Mouse (Mus musculus): ENCODE results near the gene Sox5. TPM values are rescaled to one million over a fixed set of nuclear protein-coding genes. Genes with fewer than 3 reads are reported as not detected.

Sox5 gene
- polyA plus RNA-seq, 1 experiment from 2014 or later: 23.4 TPM

GRCm38 (mm10) chr6:144451631-144452030 is 330.1 kb downstream of the Sox5 start:
- DNase-seq (ENCODE audit: low spot score): no peak
- ATAC-seq (replicated peaks; ENCODE audit: insufficient number of reproducible peaks, low FRiP score, low TSS enrichment, low read depth): no peak
- Histone ChIP-seq H3K27ac (replicated peaks; ENCODE audit: low read depth, low read length) (no peak overlapping the region), H3K4me2 (ENCODE audit: low read depth, low read length) (no peak overlapping the region), H3K36me3 (replicated peaks; ENCODE audit: control insufficient read depth, insufficient read depth, low read depth, low read length) (no peaks in the 10 kb centered on the region), H3K9ac (replicated peaks; ENCODE audit: low read length) (no peak overlapping the region), H3K27me3 (ENCODE audit: control insufficient read depth, insufficient read depth, low read length) (no peaks in the 10 kb centered on the region), H3K4me3 (ENCODE audit: low read depth, low read length) (no peak overlapping the region), H3K9me3 (replicated peaks; ENCODE audit: control insufficient read depth, low read length) (no peaks in the 10 kb centered on the region), H3K4me1 (ENCODE audit: control insufficient read depth, insufficient read depth, low read length) (no peaks in the 10 kb centered on the region; the same call in 1 of the 2 replicates)
- 97% methylated on average over 4 of the region's 4 CpGs for WGBS

DNA sequence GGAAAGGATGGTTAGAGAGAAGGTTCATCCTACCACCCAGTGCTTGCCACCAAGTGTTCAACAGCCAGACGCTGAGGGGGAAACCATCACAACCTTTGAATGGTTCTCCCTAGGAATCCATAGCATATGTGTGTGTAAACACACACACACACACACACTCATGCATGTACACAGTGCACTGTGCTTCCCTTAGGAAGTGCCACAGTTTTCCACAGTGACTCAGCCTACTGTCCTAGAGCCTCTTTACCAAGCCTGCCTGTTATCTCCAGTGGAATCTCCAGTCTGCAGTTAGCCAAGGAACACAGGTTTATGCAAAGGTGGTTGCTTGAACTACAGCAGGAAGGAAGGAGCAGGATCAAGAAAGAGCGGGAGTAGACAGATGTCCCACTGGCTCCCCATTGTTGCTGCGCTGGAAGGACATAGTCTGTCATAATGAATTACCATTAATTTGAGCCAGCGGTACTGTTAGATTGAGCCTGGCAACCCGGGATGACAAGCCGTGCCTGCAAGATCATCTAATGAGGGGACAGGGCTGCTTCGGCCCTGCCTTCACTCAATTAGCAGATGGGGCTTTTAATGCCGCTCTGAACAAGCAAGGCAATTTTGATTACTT is 335.9 kb downstream of the Sox5 start:
- Histone ChIP-seq H3K4me1 (ENCODE audit: control insufficient read depth, insufficient read depth, low read length) (no peaks in the 10 kb centered on the region), H3K27ac (replicated peaks; ENCODE audit: low read depth, low read length) (no peak overlapping the region), H3K4me3 (ENCODE audit: low read depth, low read length) (no peak overlapping the region), H3K9ac (replicated peaks; ENCODE audit: low read length) (no peak overlapping the region), H3K27me3 (ENCODE audit: control insufficient read depth, insufficient read depth, low read length) (no peaks in the 10 kb centered on the region), H3K36me3 (replicated peaks; ENCODE audit: control insufficient read depth, insufficient read depth, low read depth, low read length) (no peaks in the 10 kb centered on the region), H3K9me3 (replicated peaks; ENCODE audit: control insufficient read depth, low read length) (no peaks in the 10 kb centered on the region), H3K4me2 (ENCODE audit: low read depth, low read length) (no peak overlapping the region)
- no peak for ATAC-seq (replicated peaks; ENCODE audit: insufficient number of reproducible peaks, low FRiP score, low TSS enrichment, low read depth)
- DNase-seq (ENCODE audit: low spot score): no peak
- WGBS: 68% methylated on average over 8 of the region's 8 CpGs

DNA sequence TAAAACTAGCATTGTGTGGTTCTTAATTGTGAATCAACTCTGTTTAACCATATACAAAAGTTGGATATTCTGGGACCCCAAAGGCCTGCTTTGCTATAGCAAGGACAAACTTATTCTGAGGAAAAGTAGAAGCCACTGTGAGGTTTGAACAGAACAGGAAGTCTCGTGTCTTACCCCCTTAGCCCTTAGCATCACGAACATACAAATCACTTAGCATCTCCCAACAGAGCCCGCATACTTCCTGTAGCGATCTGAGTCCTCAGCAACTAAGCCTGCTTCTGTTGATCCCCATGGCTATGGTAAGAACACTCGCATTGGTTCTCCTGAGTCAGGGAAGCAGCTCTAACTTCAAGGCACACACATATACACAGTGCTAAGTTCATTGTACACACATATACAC is 337.4 kb downstream of the Sox5 start:
- Histone ChIP-seq H3K9ac (replicated peaks; ENCODE audit: low read length) (no peak overlapping the region), H3K36me3 (replicated peaks; ENCODE audit: control insufficient read depth, insufficient read depth, low read depth, low read length) (no peaks in the 10 kb centered on the region), H3K4me3 (ENCODE audit: low read depth, low read length) (no peak overlapping the region), H3K9me3 (replicated peaks; ENCODE audit: control insufficient read depth, low read length) (no peaks in the 10 kb centered on the region), H3K27me3 (ENCODE audit: control insufficient read depth, insufficient read depth, low read length) (no peaks in the 10 kb centered on the region), H3K4me1 (ENCODE audit: control insufficient read depth, insufficient read depth, low read length) (no peaks in the 10 kb centered on the region), H3K27ac (replicated peaks; ENCODE audit: low read depth, low read length) (no peak overlapping the region), H3K4me2 (ENCODE audit: low read depth, low read length) (no peak overlapping the region)
- DNase-seq (ENCODE audit: low spot score) (no peak), ATAC-seq (replicated peaks; ENCODE audit: insufficient number of reproducible peaks, low FRiP score, low TSS enrichment, low read depth) (no peak)
- WGBS: 86% methylated on average over 5 of the region's 5 CpGs

DNA sequence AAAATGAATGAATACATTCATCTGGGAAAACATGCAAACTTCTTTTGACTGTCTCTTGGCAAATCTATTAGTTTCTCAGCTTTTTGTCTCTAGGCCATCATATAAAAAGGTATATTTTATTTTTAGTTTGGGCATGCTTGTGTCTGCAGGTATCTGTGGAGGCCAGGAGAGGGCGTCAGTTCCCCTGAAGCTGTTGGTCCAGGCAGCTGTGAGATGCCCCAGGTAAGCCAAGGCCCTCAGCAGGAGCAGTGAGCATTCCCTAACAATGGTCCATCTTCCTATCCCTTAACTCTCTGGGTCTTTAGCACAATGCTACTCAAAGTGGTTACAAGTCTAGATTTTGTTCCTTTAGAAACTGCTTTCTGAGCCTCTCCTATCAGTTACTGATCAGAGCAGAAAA is 338.1 kb downstream of the Sox5 start:
- ATAC-seq (replicated peaks; ENCODE audit: insufficient number of reproducible peaks, low FRiP score, low TSS enrichment, low read depth) (no peak), DNase-seq (ENCODE audit: low spot score) (no peak)
- Histone ChIP-seq H3K27ac (replicated peaks; ENCODE audit: low read depth, low read length) (no peak overlapping the region), H3K36me3 (replicated peaks; ENCODE audit: control insufficient read depth, insufficient read depth, low read depth, low read length) (no peaks in the 10 kb centered on the region), H3K4me2 (ENCODE audit: low read depth, low read length) (no peak overlapping the region), H3K4me3 (ENCODE audit: low read depth, low read length) (no peak overlapping the region), H3K9ac (replicated peaks; ENCODE audit: low read length) (no peak overlapping the region), H3K27me3 (ENCODE audit: control insufficient read depth, insufficient read depth, low read length) (no peaks in the 10 kb centered on the region), H3K4me1 (ENCODE audit: control insufficient read depth, insufficient read depth, low read length) (no peaks in the 10 kb centered on the region), H3K9me3 (replicated peaks; ENCODE audit: control insufficient read depth, low read length) (no peaks in the 10 kb centered on the region)
- WGBS: 52% methylated on average over 1 of the region's 1 CpGs

GRCm38 (mm10) chr6:144429276-144429675 is 352.5 kb downstream of the Sox5 start:
- 73% methylated on average over 5 of the region's 5 CpGs for WGBS
- DNase-seq (ENCODE audit: low spot score) (no peak), ATAC-seq (replicated peaks; ENCODE audit: insufficient number of reproducible peaks, low FRiP score, low TSS enrichment, low read depth) (no peak)
- no peaks in the 10 kb centered on the region for H3K4me1 ChIP-seq (ENCODE audit: control insufficient read depth, insufficient read depth, low read length)
- H3K4me2 ChIP-seq (ENCODE audit: low read depth, low read length): no peak overlapping the region
- H3K27me3 ChIP-seq (ENCODE audit: control insufficient read depth, insufficient read depth, low read length): no peaks in the 10 kb centered on the region
- H3K4me3 ChIP-seq (ENCODE audit: low read depth, low read length): no peak overlapping the region
- no peaks in the 10 kb centered on the region for H3K36me3 ChIP-seq (replicated peaks; ENCODE audit: control insufficient read depth, insufficient read depth, low read depth, low read length)
- no peak overlapping the region for H3K27ac ChIP-seq (replicated peaks; ENCODE audit: low read depth, low read length)
- no peak overlapping the region for H3K9ac ChIP-seq (replicated peaks; ENCODE audit: low read length)
- no peaks in the 10 kb centered on the region for H3K9me3 ChIP-seq (replicated peaks; ENCODE audit: control insufficient read depth, low read length)

DNA sequence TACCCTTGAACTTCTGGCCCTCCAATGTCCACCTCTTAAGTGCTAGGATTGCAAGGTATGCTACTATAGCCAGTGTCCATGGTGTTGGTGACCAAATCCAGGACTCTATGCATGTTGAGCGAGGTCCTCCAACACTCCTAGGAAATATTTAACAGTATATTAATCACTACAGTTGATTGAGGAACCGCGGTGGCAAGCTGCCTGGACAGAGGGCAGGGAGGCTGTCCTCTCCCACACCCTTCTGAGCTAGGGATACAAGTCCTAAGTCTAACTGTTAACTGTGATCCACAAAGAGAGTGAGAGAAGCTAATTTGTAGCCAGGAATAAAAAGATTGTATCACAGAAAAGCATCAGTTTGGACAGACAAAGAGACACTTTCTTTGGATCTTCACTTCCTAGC is 373.7 kb downstream of the Sox5 start:
- H3K4me1 ChIP-seq (ENCODE audit: control insufficient read depth, insufficient read depth, low read length): no peaks in the 10 kb centered on the region
- 91% methylated on average over 3 of the region's 3 CpGs for WGBS
- no peak overlapping the region for H3K9ac ChIP-seq (replicated peaks; ENCODE audit: low read length)
- no peaks in the 10 kb centered on the region for H3K27me3 ChIP-seq (ENCODE audit: control insufficient read depth, insufficient read depth, low read length)
- H3K4me3 ChIP-seq (ENCODE audit: low read depth, low read length): no peak overlapping the region
- H3K4me2 ChIP-seq (ENCODE audit: low read depth, low read length): no peak overlapping the region
- H3K9me3 ChIP-seq (replicated peaks; ENCODE audit: control insufficient read depth, low read length): no peaks in the 10 kb centered on the region
- no peak overlapping the region for H3K27ac ChIP-seq (replicated peaks; ENCODE audit: low read depth, low read length)
- no peaks in the 10 kb centered on the region for H3K36me3 ChIP-seq (replicated peaks; ENCODE audit: control insufficient read depth, insufficient read depth, low read depth, low read length)
- ATAC-seq (replicated peaks; ENCODE audit: insufficient number of reproducible peaks, low FRiP score, low TSS enrichment, low read depth): no peak
- DNase-seq (ENCODE audit: low spot score): no peak

DNA sequence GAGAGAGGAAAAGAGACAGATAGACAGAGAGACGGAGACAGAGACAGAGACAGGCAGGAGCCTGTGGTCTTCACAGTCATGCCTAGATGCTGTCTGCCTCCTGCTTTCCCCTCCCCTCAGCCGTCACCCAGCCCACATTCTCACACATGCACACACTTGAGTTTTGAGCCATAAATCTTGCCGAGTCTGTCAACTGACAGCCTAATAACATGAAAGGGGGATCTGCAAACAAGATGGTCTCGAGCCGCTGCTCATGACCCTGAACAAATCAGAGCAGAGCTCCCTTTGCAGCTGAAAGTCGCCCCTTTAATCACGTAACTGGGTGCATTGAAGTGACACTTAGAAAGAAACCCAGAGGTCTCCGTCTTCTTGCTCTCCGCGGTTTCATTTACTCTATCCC is 383.7 kb downstream of the Sox5 start:
- no peak for ATAC-seq (replicated peaks; ENCODE audit: insufficient number of reproducible peaks, low FRiP score, low TSS enrichment, low read depth)
- Histone ChIP-seq H3K27me3 (ENCODE audit: control insufficient read depth, insufficient read depth, low read length) (no peaks in the 10 kb centered on the region), H3K9me3 (replicated peaks; ENCODE audit: control insufficient read depth, low read length) (no peaks in the 10 kb centered on the region), H3K4me3 (ENCODE audit: low read depth, low read length) (no peak overlapping the region), H3K4me1 (ENCODE audit: control insufficient read depth, insufficient read depth, low read length) (no peaks in the 10 kb centered on the region), H3K9ac (replicated peaks; ENCODE audit: low read length) (no peak overlapping the region), H3K36me3 (replicated peaks; ENCODE audit: control insufficient read depth, insufficient read depth, low read depth, low read length) (no peaks in the 10 kb centered on the region), H3K4me2 (ENCODE audit: low read depth, low read length) (no peak overlapping the region), H3K27ac (replicated peaks; ENCODE audit: low read depth, low read length) (no peak overlapping the region)
- 40% methylated on average over 10 of the region's 10 CpGs for WGBS
- DNase-seq (ENCODE audit: low spot score): peak; percentile 22

- no peak overlapping the region for H3K4me2 ChIP-seq (ENCODE audit: low read depth, low read length)
- no peaks in the 10 kb centered on the region for H3K27me3 ChIP-seq (ENCODE audit: control insufficient read depth, insufficient read depth, low read length)
- H3K4me3 ChIP-seq (ENCODE audit: low read depth, low read length): no peak overlapping the region
- no peaks in the 10 kb centered on the region for H3K4me1 ChIP-seq (ENCODE audit: control insufficient read depth, insufficient read depth, low read length)
- DNase-seq (ENCODE audit: low spot score): no peak
- no peaks in the 10 kb centered on the region for H3K9me3 ChIP-seq (replicated peaks; ENCODE audit: control insufficient read depth, low read length)
- H3K9ac ChIP-seq (replicated peaks; ENCODE audit: low read length): no peak overlapping the region
- 64% methylated on average over 6 of the region's 6 CpGs for WGBS
- H3K27ac ChIP-seq (replicated peaks; ENCODE audit: low read depth, low read length): no peak overlapping the region
- ATAC-seq (replicated peaks; ENCODE audit: insufficient number of reproducible peaks, low FRiP score, low TSS enrichment, low read depth): no peak
- no peaks in the 10 kb centered on the region for H3K36me3 ChIP-seq (replicated peaks; ENCODE audit: control insufficient read depth, insufficient read depth, low read depth, low read length)
Observed at GRCm38 (mm10) chr6:144393151-144393550, 388.6 kb downstream of the Sox5 start.
